Mouse (Mus musculus): ENCODE measurements around the gene Ermp1.
"Not testable (repeated sequence)": the region's sequence is repeated elsewhere in the genome, so short reads cannot be mapped to it uniquely, and the experiment has no call there.

The Ermp1 gene

DNA sequence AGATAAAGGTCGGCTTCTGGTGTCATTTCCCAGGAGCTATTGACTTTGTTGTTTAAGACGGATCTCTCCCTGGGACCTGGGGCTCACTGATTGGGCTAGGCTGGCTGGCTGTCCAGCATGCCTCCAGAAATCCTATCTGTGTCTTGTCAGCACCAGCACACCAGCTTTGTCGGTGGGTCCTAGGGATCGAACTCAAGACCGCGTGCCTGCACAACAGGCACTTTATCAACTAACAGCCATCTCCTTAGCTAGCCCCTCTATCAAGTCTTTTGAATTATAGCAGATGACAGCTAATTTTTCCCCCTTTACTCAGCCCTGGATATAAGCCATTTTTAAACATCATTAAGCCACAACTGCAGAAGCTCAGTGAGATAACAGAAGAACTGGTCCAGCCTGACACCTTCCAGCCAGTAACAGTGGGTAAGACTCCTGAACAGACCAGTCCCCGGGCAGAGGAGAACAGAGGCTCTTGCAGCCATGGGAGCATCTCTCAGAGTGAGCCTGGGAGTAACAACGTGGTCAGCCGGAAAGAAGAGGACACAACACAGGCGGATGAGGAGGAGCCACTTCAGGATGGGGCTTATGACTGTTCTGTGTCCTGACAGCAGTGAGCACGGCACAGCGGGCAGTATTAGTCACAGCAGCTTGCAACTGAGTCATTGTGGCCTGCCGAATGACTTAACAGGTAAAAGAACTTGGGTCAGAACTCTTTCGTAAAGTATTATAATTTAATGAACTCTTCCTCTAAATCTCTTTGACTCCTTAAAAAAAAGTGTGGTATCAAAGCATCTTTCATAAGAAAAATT, 44.5 kb downstream of the Ermp1 start:
- in situ Hi-C loops (cut with MboI), result no loop called here

GRCm38 (mm10) chr19:29598981-29599380, 49.2 kb downstream of the Ermp1 start:
- in situ Hi-C loops (cut with MboI), result no loop called here

- in situ Hi-C loops (cut with MboI), result no loop called here
Measured at GRCm38 (mm10) chr19:29596985-29597384, 51.2 kb downstream of the Ermp1 start.

- in situ Hi-C loops (cut with MboI), result no loop called here
Measured at GRCm38 (mm10) chr19:29596276-29596675, 51.9 kb downstream of the Ermp1 start.

DNA sequence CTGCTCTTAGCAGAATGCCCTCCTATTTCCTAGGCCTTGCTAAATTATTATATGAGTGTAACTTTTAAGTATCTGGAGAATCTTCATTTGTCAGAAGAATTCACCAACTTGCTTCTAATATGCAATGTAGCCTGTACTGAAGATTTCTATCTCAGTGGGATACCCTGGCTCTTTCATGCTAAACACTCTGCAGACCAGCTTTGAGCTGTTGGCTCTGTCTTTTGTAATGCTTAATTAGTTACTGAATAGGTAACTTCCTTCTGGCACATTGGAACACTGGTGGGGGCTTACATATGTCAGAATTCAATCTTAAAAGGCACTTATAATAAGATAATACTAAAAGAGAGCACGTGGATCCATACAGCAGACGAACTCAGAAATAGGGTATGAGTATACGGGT, 54.4 kb downstream of the Ermp1 start:
- in situ Hi-C loops (cut with MboI), result not testable (repeated sequence)

GRCm38 (mm10) chr19:29583734-29584133, 64.5 kb downstream of the Ermp1 start:
- in situ Hi-C loops (cut with MboI), result no loop called here

DNA sequence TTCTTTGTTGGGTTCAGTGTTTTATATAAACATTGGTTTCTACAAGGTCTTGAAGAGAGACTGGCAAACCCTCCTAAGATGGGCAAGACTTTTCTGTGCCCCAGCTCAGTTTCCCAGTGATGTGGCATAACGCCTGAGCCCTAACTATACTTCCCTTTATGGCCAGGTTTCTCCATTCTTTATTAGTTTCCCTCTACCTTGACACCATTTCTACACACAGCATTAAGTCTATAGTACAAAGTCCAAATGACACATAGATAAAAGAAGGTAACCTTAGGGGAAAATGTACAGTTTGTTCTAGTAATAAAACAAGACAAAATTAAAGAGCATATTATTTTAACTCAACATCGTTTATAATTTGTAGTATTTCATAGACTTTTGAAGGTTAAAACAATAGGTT, 65.8 kb downstream of the Ermp1 start:
- in situ Hi-C loops (cut with MboI), result no loop called here

DNA sequence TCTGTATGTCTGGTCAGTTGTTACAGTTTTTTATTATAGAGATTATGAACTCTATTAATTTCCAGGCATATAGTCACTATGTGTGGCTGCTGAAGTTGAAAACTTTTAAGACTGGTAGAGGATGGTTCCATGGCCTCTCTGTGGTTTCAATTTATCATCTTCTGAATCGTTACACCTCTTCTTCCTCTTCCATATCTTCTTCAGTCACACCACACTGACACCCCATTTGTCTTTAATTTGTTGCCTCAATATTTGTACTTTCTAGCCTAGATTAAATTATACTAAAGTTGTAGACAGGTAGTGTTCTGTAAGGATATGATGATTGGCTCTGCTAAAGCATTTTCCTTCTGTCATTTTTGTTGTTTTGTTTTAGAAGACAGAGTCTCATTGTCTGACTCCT, 81.7 kb downstream of the Ermp1 start:
- in situ Hi-C loops (cut with MboI), result no loop called here

DNA sequence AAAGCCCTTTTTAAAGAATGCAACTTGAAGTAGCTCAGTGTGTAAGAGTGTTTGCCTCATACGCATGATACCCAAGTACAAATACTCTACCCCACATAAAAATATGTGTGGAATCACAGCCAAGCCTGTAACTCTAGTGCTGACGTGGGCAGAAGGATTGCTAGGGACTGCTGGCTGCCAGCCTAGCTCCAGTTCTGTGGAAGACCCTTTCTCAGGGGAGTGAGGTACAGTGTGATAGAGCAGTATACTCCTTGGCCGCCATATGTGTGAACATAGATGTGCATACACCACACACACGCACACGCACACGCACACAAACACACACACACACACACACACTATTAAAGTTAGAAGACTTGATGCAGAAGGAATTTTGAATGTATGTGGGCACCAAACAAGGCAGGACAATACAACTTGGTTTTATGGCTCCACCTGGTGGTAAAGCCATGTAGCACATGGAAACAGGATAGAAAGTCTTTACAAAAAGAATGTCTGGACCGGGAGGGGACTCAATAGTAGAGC, 84.9 kb downstream of the Ermp1 start:
- in situ Hi-C loops (cut with MboI), result no loop called here

DNA sequence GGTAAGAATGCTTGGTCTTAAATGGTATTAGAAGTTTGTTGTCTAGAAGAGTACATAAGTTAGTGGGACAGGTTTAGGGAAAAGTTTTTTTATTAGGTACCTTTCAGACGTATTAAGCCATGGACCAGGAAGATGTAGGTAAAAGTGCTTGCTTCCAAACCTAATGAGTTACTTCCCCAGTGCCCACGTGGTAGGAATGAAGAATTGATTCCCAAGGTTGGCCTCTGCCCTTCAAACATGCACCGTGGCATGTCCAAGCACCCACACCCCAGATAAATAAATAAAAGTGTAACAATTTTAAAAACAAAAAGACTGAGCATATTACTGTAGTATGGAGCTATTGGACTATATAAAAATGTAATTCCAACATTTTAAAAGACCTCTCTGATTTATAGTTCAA, 85.6 kb downstream of the Ermp1 start:
- in situ Hi-C loops (cut with MboI), result no loop called here

GRCm38 (mm10) chr19:29562166-29562565, 86.0 kb downstream of the Ermp1 start:
- in situ Hi-C loops (cut with MboI), result no loop called here
